Mouse (Mus musculus): Measurements from ENCODE around the gene Pde8b. TPM values are rescaled to one million over a fixed set of nuclear protein-coding genes. Genes with fewer than 3 reads are reported as not detected.

Pde8b gene
- polyA plus RNA-seq, 1 experiment from 2014 or later = 1.7 TPM

DNA sequence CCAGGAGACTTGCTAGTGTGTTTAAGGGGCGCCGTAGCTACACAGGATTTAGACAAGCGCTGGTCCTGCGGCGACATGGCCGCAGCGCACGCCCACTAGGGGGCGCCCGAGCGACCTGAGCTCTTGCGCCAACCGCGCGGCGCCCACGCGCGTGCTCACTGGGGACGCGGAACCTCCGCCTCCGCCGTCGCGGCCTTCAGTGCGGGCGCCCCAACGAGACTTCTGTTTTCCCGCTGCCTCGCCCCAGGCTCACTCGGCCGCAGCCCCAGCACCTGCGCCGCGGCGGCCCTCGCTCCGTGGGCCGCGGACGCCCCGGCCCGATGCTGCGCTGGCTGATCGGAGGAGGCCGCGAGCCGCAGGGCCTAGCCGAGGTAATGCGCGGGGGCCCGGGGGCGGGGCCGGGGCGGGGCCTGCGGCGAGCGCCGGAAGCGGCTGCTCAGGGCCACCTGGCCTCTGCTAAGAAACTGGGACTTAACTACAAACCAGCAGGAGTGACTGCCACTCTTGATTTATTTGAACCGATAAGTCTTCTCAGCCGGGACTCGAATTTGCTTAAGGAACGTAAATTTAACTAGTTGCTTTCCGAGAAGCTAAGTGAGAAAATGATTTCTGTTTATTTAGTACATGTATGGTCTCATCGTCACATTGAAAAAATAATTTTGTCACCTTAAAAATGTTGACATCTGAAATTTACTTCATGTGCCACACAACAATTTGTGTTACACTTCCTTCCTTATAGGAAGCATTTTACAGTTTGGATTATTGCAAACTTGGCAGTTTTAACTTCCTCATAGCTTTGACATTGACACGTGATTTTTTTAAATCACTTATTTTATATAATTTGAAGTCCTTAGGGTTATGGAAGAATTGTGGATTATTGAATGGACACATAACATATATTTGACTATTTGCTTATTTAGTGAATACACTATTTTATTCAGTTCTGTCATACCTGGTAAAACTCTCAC, 273.6 kb downstream of the Pde8b start, which contains the start of gene Wdr41:
TSS of gene Wdr41 (plus strand) at position 126 of the 968 bp plus-strand sequence.
- no peaks in the 10 kb centered on the region for H3K36me3 ChIP-seq (ENCODE audit: control insufficient read depth, insufficient read depth, low read length)
- DNase-seq (ENCODE audit: low spot score) (peak; percentile 97), ATAC-seq (replicated peaks; ENCODE audit: low FRiP score) (peak; percentile 97)
- no peaks in the 10 kb centered on the region for H3K27me3 ChIP-seq (ENCODE audit: control insufficient read depth, insufficient read depth, low read length)
- H3K9me3 ChIP-seq (ENCODE audit: control insufficient read depth, low read length) = no peaks in the 10 kb centered on the region
- H3K4me1 ChIP-seq (replicated peaks; ENCODE audit: control insufficient read depth, insufficient read depth, low read length) = 0 out of 2 replicates have a peak, but pooled peaks cover 6% of the 10 kb centered on the region
- H3K9ac ChIP-seq (ENCODE audit: low read length) = peak within 1 kb of the TSS; percentile 93
- WGBS = 3% methylated on average over 68 of the region's 68 CpGs
- H3K4me2 ChIP-seq (ENCODE audit: low read depth, low read length, severe bottlenecking) = peak within 1 kb of the TSS; percentile 41; the same call in 1 of the 2 replicates
- peak within 1 kb of the TSS; percentile 70 for H3K4me3 ChIP-seq (ENCODE audit: low read depth, low read length)
- peak within 1 kb of the TSS; percentile 87 for H3K27ac ChIP-seq (ENCODE audit: low read depth, low read length)

DNA sequence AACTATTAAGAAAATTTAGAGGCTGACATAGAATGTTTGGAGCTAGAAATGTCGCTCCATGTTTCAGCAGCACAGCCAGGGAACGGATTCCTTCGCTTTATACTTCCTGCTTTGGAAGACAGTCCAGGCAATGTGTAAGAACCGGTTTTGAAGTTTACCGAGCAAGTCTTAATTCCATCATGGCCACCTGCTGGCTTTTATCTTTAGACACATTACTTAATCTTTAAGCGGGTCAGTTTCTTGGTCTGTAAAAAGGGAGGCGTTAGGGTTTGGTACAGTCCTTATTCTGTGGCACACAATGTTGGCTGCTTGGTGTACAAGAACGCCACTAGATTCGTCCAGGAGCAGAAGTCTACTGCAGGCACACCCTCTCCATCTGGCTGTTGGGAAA, 274.3 kb downstream of the Pde8b start:
- Histone ChIP-seq H3K9ac (ENCODE audit: low read length) (peak overlapping the region; percentile 23), H3K4me2 (ENCODE audit: low read depth, low read length, severe bottlenecking) (peak overlapping the region; percentile 41; the same call in 1 of the 2 replicates), H3K4me1 (replicated peaks; ENCODE audit: control insufficient read depth, insufficient read depth, low read length) (0 out of 2 replicates have a peak, but pooled peaks cover 6% of the 10 kb centered on the region), H3K4me3 (ENCODE audit: low read depth, low read length) (peak overlapping the region; percentile 70), H3K9me3 (ENCODE audit: control insufficient read depth, low read length) (no peaks in the 10 kb centered on the region), H3K36me3 (ENCODE audit: control insufficient read depth, insufficient read depth, low read length) (no peaks in the 10 kb centered on the region), H3K27ac (ENCODE audit: low read depth, low read length) (no peak overlapping the region), H3K27me3 (ENCODE audit: control insufficient read depth, insufficient read depth, low read length) (no peaks in the 10 kb centered on the region)
- ATAC-seq (replicated peaks; ENCODE audit: low FRiP score) = no peak
- no peak for DNase-seq (ENCODE audit: low spot score)
- WGBS = 22% methylated on average over 9 of the region's 9 CpGs

Other genes with a start within 250 kb of the Pde8b start
- 63.9 and 64.5 TPM in 2 replicates for gene Zbed3, start 73.3 kb upstream of the Pde8b start, polyA plus RNA-seq (2014; fragmentation: Nextera tagmentation; extraction: Ambion mirVana)
- gene Aggf1, start 125.0 kb upstream of the Pde8b start, polyA plus RNA-seq (2014; fragmentation: Nextera tagmentation; extraction: Ambion mirVana) = 51.6 and 54.4 TPM in 2 replicates
- gene Crhbp, start 194.6 kb upstream of the Pde8b start, polyA plus RNA-seq (2014; fragmentation: Nextera tagmentation; extraction: Ambion mirVana) = 0.17 and 0.25 TPM in 2 replicates
- 0.83 and 1.7 TPM in 2 replicates for gene S100z, start 228.4 kb upstream of the Pde8b start, polyA plus RNA-seq (2014; fragmentation: Nextera tagmentation; extraction: Ambion mirVana)